Mouse (Mus musculus) spleen, adult 2 months (tissue): ENCODE results near the gene Rab40c.

Source experiments
- CTCF ChIP-seq: fragments of 200-500 bp; IDR thresholded peaks from 2 replicates; pipeline ENCODE4 v1.5.1; 2011; ENCODE audit warnings: mild to moderate bottlenecking, inconsistent platforms; ENCODE audit not compliant: insufficient read depth, insufficient read length, insufficient replicate concordance; ENCODE audit errors: extremely low read depth
- POLR2A ChIP-seq: fragments of 200-500 bp; IDR thresholded peaks from 2 replicates; pipeline ENCODE4 v1.6.1; 2011; ENCODE audit warnings: low read depth, low read length, inconsistent platforms

DNA sequence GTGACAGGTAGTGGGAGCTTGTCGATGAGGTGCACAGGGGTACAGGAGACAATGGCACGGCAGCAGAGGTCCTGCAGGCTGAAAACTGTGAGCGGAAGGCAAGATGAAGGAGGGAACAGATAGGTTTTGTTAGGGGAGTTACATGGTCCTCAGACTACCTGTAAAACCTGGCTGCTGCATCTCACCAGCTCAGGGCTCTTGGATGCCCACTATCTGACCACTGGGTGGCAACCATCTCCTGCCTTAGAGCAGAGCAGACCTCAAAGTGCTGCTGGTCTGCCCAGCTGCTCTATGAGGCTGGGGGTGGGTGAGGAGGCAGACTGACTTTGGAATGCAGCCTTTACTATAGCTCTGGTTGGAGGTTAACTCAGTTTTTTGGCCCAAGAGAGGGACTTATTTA, 35.7 kb downstream of the Rab40c start:
- TF ChIP-seq POLR2A, result no peak
- no peak for TF ChIP-seq CTCF
